ENCODE assay signal across 8 mouse cellular contexts in the genomic region with DNA sequence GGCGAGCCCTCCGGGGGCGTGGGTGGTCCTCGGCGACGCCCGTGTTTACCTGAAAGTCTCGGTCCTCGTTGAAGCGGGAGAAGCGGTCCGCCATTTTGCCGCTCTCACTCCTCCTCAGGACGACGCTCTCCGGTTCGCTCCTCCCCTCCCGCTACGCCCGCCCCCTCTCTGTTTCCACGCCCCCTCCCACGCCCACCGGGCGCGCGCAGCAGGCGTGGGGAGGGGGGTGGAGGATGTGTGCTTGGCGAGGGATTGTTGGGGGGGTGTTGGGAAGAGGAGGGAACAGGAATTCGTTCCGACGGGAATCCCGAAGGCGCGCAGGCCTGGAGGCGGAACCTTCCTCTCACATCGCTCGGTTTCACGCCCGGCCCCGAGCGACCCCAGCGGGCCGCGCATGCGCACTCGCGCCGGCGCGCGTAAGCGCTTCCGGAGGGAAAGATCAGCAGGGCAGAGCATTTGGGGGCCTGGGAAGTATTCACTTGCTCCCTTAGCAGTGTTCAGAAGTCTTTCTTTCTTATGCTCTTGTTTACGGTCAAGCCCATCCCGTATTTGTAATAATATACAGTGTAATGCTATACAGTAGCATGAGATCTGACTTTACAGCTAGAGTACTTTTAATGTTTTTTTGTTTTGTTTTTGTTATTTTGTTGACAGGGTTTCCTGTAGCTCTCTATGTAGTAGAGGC. TPM values are rescaled to one million over a fixed set of nuclear protein-coding genes. Genes with fewer than 3 reads are reported as not detected.
A peak's percentile ranks its signal among the peaks of the same experiment; 100 is the strongest.
DNase-seq lines count a peak whose midpoint lies in the region; ATAC-seq lines count a peak whose summit lies in the region.

Gpatch8 (minus strand) TSS at position 362 of the 685 bp plus-strand sequence.

- peak within 1 kb of the TSS; percentile 96 for H3K9ac ChIP-seq in lung, embryonic 16.5 days (ENCODE audit: low read length)

- H3K4me2 ChIP-seq in lung, embryonic 16.5 days (ENCODE audit: low read depth, low read length) = peak within 1 kb of the TSS; percentile 63

- no peaks in the 10 kb centered on the region for H3K27me3 ChIP-seq in lung, embryonic 16.5 days (ENCODE audit: control insufficient read depth, insufficient read depth, low read depth, low read length)

- peaks cover 14% of the 10 kb centered on the region for H3K4me1 ChIP-seq in lung, embryonic 16.5 days (replicated peaks; ENCODE audit: control insufficient read depth, insufficient read depth, low read length)

- peak; percentile 90 to 96 for ATAC-seq in hematopoietic stem cell, adult 5-6 weeks (replicated peaks in 1 of 2; ENCODE audit: insufficient read depth in 1 of 2, low FRiP score in 2 of 2, low TSS enrichment in 1 of 2, low read depth in 1 of 2, poor library complexity in 2 of 2, severe bottlenecking in 2 of 2)
- peak; percentile 99 for ATAC-seq in lung, embryonic 16.5 days (ENCODE audit: low read depth)

- H3K9me3 ChIP-seq in lung, embryonic 16.5 days (ENCODE audit: control insufficient read depth, low read length) = no peaks in the 10 kb centered on the region

- H3K36me3 ChIP-seq in lung, embryonic 16.5 days (ENCODE audit: control insufficient read depth, insufficient read depth, low read length) = no peaks in the 10 kb centered on the region

- peak; percentile 84 for DNase-seq in MEL-GATA-1-ER (ENCODE audit: extremely low read depth, low read depth)
- DNase-seq in cerebellum, adult 8-10 months = peak; percentile 92
- DNase-seq in forelimb bud, embryonic 11.5 days (ENCODE audit: low read depth, low spot score) = peak; percentile 99
- peak; percentile 82 for DNase-seq in layer of hippocampus, adult 9-10 months (ENCODE audit: low spot score)
- peak; percentile 84 for DNase-seq in ovary, postnatal 10 days (ENCODE audit: low spot score)
- DNase-seq in thymus, postnatal 10 days (ENCODE audit: low spot score in 2 of 2) = peak; percentile 87

- WGBS in lung, embryonic 16.5 days = under 1% methylated on average over 35 of the region's 55 CpGs

- peak within 1 kb of the TSS; percentile 94 for H3K27ac ChIP-seq in lung, embryonic 16.5 days (ENCODE audit: low read length)

- H3K4me3 ChIP-seq in lung, embryonic 16.5 days (ENCODE audit: low read length) = peak within 1 kb of the TSS; percentile 84

RNA-seq across cellular contexts. Expression of gene Gpatch8, which starts in this region (rescaled TPM):
- total RNA-seq in hematopoietic stem cell, adult 5-6 weeks (2017) = 30.8 and 38.6 TPM in 2 replicates
- polyA plus RNA-seq in lung, embryonic 16.5 days (2015; fragmentation: Nextera tagmentation; extraction: Ambion mirVana) = 47.1 and 48.6 TPM in 2 replicates

Comparison
In these comparisons a context has a peak if more than half of its experiments do, and no peak if none do; other contexts are left out.
1. Peak in every context shown above with its lines: DNase-seq, ATAC-seq, H3K4me3 ChIP-seq and H3K27ac ChIP-seq.